Mouse (Mus musculus) midbrain, embryonic 11.5 days (tissue): ENCODE results near the gene Erc2. TPM values are rescaled to one million over a fixed set of nuclear protein-coding genes. Genes with fewer than 3 reads are reported as not detected.
"Not testable (repeated sequence)": the region's sequence is repeated elsewhere in the genome, so short reads cannot be mapped to it uniquely, and the experiment has no call there.

Experiments used
- ATAC-seq: fragments of 200-750 bp; cut with Nextera tagmentation; 2 replicates; pipeline ENCODE4 v1.8.0; 2017; ENCODE audit warnings: moderate TSS enrichment, moderate library complexity; ENCODE audit not compliant: low FRiP score
- DNase-seq: peaks from one replicate; pipeline ENCODE4 v3.0.0; 2015; ENCODE audit warnings: low spot score; ENCODE audit errors: missing footprints
- H3K27ac ChIP-seq: fragments of 300-500 bp; sonication (generic); 2 replicates; pipeline ENCODE4 v1.5.1; 2014; ENCODE audit warnings: low read depth, low read length
- H3K27me3 ChIP-seq: fragments of 300-500 bp; sonication (generic); 2 replicates; pipeline ENCODE4 v1.6.1; 2014; ENCODE audit warnings: mild to moderate bottlenecking, low read length, moderate library complexity, mixed read lengths; ENCODE audit not compliant: control insufficient read depth, insufficient read depth
- H3K36me3 ChIP-seq: fragments of 300-500 bp; sonication (generic); 2 replicates; pipeline ENCODE4 v1.6.1; 2014; ENCODE audit warnings: mild to moderate bottlenecking, low read length, moderate library complexity, mixed read lengths; ENCODE audit not compliant: control insufficient read depth, insufficient read depth
- H3K4me1 ChIP-seq: fragments of 300-500 bp; sonication (generic); 2 replicates; pipeline ENCODE4 v1.6.1; 2014; ENCODE audit warnings: low read length; ENCODE audit not compliant: control insufficient read depth, insufficient read depth
- H3K4me2 ChIP-seq: fragments of 300-500 bp; sonication (generic); 2 replicates; pipeline ENCODE4 v1.6.1; 2014; ENCODE audit warnings: mild to moderate bottlenecking, moderate library complexity
- H3K4me3 ChIP-seq: fragments of 300-500 bp; sonication (generic); 2 replicates; pipeline ENCODE4 v1.5.1; 2014; ENCODE audit warnings: low read depth, low read length
- H3K9ac ChIP-seq: fragments of 300-500 bp; sonication (generic); 2 replicates; pipeline ENCODE4 v1.6.1; 2014; ENCODE audit warnings: low read length
- H3K9me3 ChIP-seq: fragments of 300-500 bp; sonication (generic); 2 replicates; pipeline ENCODE4 v1.6.1; 2016; ENCODE audit warnings: low read length; ENCODE audit not compliant: control insufficient read depth
- WGBS: fragments of 180-500 bp; shearing (Covaris S2); extraction: QIAGEN DNeasy Blood & Tissue Kit; methylation state at CpG from one replicate; pipeline ENCODE4 v1.1.7; 2014; 5-methylcytosine and 5-hydroxymethylcytosine counted together
- polyA plus RNA-seq: library from polyadenylated mRNA; unstranded; fragments of >200 nt; fragmentation: Nextera tagmentation; extraction: Ambion mirVana; gene quantifications from 2 replicates; pipeline ENCODE4 v1.2.1, GENCODE M21; 2014

Gene Erc2
- polyA plus RNA-seq, 1 experiment from 2014 or later, result 10.6 TPM

- H3K4me1 ChIP-seq, H3K36me3 ChIP-seq, H3K27me3 ChIP-seq, H3K9me3 ChIP-seq, H3K4me2 ChIP-seq, H3K9ac ChIP-seq, DNase-seq, H3K27ac ChIP-seq, H3K4me3 ChIP-seq, ATAC-seq: not testable (repeated sequence)
- 78% methylated on average over 5 of the region's 5 CpGs for WGBS
These were observed 264.1 kb downstream of the Erc2 start for GRCm38 (mm10) chr14:27886337-27886736.

GRCm38 (mm10) chr14:27887488-27887887 lies 265.3 kb downstream of the Erc2 start:
- no peak overlapping the region for H3K4me2 ChIP-seq
- no peak overlapping the region for H3K4me3 ChIP-seq
- no peaks in the 10 kb centered on the region for H3K9me3 ChIP-seq
- 92% methylated on average over 5 of the region's 5 CpGs for WGBS
- no peak for DNase-seq
- H3K4me1 ChIP-seq, result no peaks in the 10 kb centered on the region
- no peaks in the 10 kb centered on the region for H3K36me3 ChIP-seq
- no peaks in the 10 kb centered on the region for H3K27me3 ChIP-seq
- ATAC-seq, result no peak
- no peak overlapping the region for H3K27ac ChIP-seq
- no peak overlapping the region for H3K9ac ChIP-seq

- Histone ChIP-seq H3K9me3 (no peaks in the 10 kb centered on the region), H3K4me2 (no peak overlapping the region), H3K4me1 (no peaks in the 10 kb centered on the region), H3K9ac (no peak overlapping the region), H3K27me3 (no peaks in the 10 kb centered on the region), H3K36me3 (no peaks in the 10 kb centered on the region), H3K27ac (no peak overlapping the region), H3K4me3 (no peak overlapping the region)
- WGBS, result 90% methylated on average over 2 of the region's 2 CpGs
- no peak for DNase-seq
- ATAC-seq, result no peak
These were observed 267.4 kb downstream of the Erc2 start for GRCm38 (mm10) chr14:27889650-27890049.

- 85% methylated on average over 2 of the region's 2 CpGs for WGBS
- DNase-seq, result no peak
- no peak overlapping the region for H3K4me3 ChIP-seq
- H3K4me2 ChIP-seq, result no peak overlapping the region
- H3K27me3 ChIP-seq, result no peaks in the 10 kb centered on the region
- no peaks in the 10 kb centered on the region for H3K36me3 ChIP-seq
- no peak overlapping the region for H3K27ac ChIP-seq
- H3K9ac ChIP-seq, result no peak overlapping the region
- H3K4me1 ChIP-seq, result no peaks in the 10 kb centered on the region
- H3K9me3 ChIP-seq, result no peaks in the 10 kb centered on the region
- ATAC-seq, result no peak
These were observed 270.2 kb downstream of the Erc2 start for GRCm38 (mm10) chr14:27892416-27892815.

- no peaks in the 10 kb centered on the region for H3K9me3 ChIP-seq
- ATAC-seq, result no peak
- H3K4me3 ChIP-seq, result no peak overlapping the region
- H3K4me1 ChIP-seq, result no peaks in the 10 kb centered on the region
- H3K9ac ChIP-seq, result no peak overlapping the region
- H3K36me3 ChIP-seq, result no peaks in the 10 kb centered on the region
- no peak overlapping the region for H3K27ac ChIP-seq
- no peaks in the 10 kb centered on the region for H3K27me3 ChIP-seq
- H3K4me2 ChIP-seq, result no peak overlapping the region
- DNase-seq, result peak; percentile 1
- 84% methylated on average over 5 of the region's 5 CpGs for WGBS
These were observed 279.5 kb downstream of the Erc2 start for GRCm38 (mm10) chr14:27901772-27902171.

- WGBS, result 86% methylated on average over 5 of the region's 5 CpGs
- no peaks in the 10 kb centered on the region for H3K4me1 ChIP-seq
These were observed 299.6 kb downstream of the Erc2 start for GRCm38 (mm10) chr14:27921656-27922373.

GRCm38 (mm10) chr14:27927369-27927768 lies 305.1 kb downstream of the Erc2 start:
- Histone ChIP-seq H3K36me3 (no peaks in the 10 kb centered on the region), H3K27ac (no peak overlapping the region), H3K9me3 (no peaks in the 10 kb centered on the region), H3K9ac (no peak overlapping the region), H3K4me1 (no peaks in the 10 kb centered on the region), H3K27me3 (no peaks in the 10 kb centered on the region), H3K4me3 (no peak overlapping the region), H3K4me2 (no peak overlapping the region)
- 97% methylated on average over 3 of the region's 3 CpGs for WGBS
- ATAC-seq, result no peak
- no peak for DNase-seq

More at GRCm38 (mm10) chr14:27921656-27922373, 299.6 kb downstream of the Erc2 start:
- no peaks in the 10 kb centered on the region for H3K36me3 ChIP-seq
- ATAC-seq (no peak), DNase-seq (peak; percentile 80)
- no peak overlapping the region for H3K9ac ChIP-seq
- no peaks in the 10 kb centered on the region for H3K9me3 ChIP-seq
- no peak overlapping the region for H3K4me2 ChIP-seq
- H3K27me3 ChIP-seq, result no peaks in the 10 kb centered on the region
- no peak overlapping the region for H3K27ac ChIP-seq
- no peak overlapping the region for H3K4me3 ChIP-seq

- Histone ChIP-seq H3K27me3 (no peaks in the 10 kb centered on the region), H3K4me2 (no peak overlapping the region), H3K27ac (no peak overlapping the region), H3K4me1 (no peaks in the 10 kb centered on the region), H3K9ac (no peak overlapping the region), H3K9me3 (no peaks in the 10 kb centered on the region), H3K36me3 (no peaks in the 10 kb centered on the region), H3K4me3 (no peak overlapping the region)
- DNase-seq, result no peak
- ATAC-seq, result no peak
- 81% methylated on average over 1 of the region's 1 CpGs for WGBS
These were observed 311.3 kb downstream of the Erc2 start for GRCm38 (mm10) chr14:27933533-27933932.

- H3K9me3 ChIP-seq, result no peaks in the 10 kb centered on the region
- H3K4me2 ChIP-seq, result no peak overlapping the region
- no peaks in the 10 kb centered on the region for H3K36me3 ChIP-seq
- DNase-seq (no peak), ATAC-seq (no peak)
- H3K4me1 ChIP-seq, result no peaks in the 10 kb centered on the region
- H3K27me3 ChIP-seq, result no peaks in the 10 kb centered on the region
- H3K4me3 ChIP-seq, result no peak overlapping the region
- no peak overlapping the region for H3K9ac ChIP-seq
- no peak overlapping the region for H3K27ac ChIP-seq
- 99% methylated on average over 3 of the region's 3 CpGs for WGBS
These were observed 313.5 kb downstream of the Erc2 start for GRCm38 (mm10) chr14:27935714-27936113.
